ENCODE assay signal across 9 mouse cellular contexts in the genomic region with DNA sequence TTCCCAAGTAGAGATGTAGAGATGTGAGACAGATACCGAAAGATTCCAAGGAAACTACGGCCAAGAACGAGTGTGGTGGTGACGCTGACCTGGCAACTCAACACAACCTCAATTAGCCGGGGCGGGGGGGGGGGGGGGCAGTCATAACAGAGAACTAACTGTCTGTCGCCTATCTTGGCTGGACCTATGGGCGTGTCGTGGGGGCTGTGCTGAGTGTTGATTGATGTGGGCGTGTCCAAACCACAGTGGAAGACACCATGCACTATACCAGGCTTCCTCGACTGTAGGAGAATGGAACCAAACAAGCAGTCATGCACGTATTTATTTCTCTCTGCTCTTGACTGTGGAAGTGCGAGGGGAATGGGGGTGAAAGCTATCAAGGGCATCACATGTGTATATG. TPM values are rescaled to one million over a fixed set of nuclear protein-coding genes. Genes with fewer than 3 reads are reported as not detected.
DNase-seq lines count a peak whose midpoint lies in the region; ATAC-seq and TF ChIP-seq lines count a peak whose summit lies in the region.
"Had no signal": no experiment of that assay in that cellular context is flagged by ENCODE, and none has a peak within 500 bp of the region (broad histone marks: within the 10 kb centered on the region; RNA-seq: fewer than 3 reads in every experiment).

No protein-coding gene starts in this region.

- no peaks in the 10 kb centered on the region for H3K4me1 ChIP-seq in heart, postnatal 0 days (ENCODE audit: control insufficient read depth, insufficient read depth)
- H3K4me1 ChIP-seq in stomach, embryonic 15.5 days, result 0 out of 2 replicates have a peak, but pooled peaks cover 4% of the 10 kb centered on the region

- no peak for TF ChIP-seq CTCF in gastrocnemius, adult 2 months (IDR thresholded peaks at IDR 0.05)
- no peak for TF ChIP-seq CTCF in heart, postnatal 0 days (IDR thresholded peaks at IDR 0.05; ENCODE audit: low read depth)

- TF ChIP-seq EP300 in heart, postnatal 0 days (IDR thresholded peaks at IDR 0.05; ENCODE audit: low read depth), result no peak

- no peaks in the 10 kb centered on the region for H3K36me3 ChIP-seq in heart, postnatal 0 days (replicated peaks; ENCODE audit: control insufficient read depth, insufficient read depth, low read length)
- H3K36me3 ChIP-seq in stomach, embryonic 15.5 days, result no peaks in the 10 kb centered on the region

- WGBS in heart, postnatal 0 days, result 28% methylated on average over 13 of the region's 13 CpGs
- 46% methylated on average over 13 of the region's 13 CpGs for WGBS in stomach, embryonic 15.5 days

- DNase-seq in gastrocnemius, adult 2 months, result peak; percentile 28
- DNase-seq in gastrocnemius, postnatal 36 days, result no peak
- DNase-seq in ovary, postnatal 36 days (ENCODE audit: low spot score), result peak; percentile 29
- no peak for DNase-seq in ovary, postnatal 10 days (ENCODE audit: low spot score)
- peak; percentile 36 for DNase-seq in heart, postnatal 0 days (ENCODE audit: low spot score)
- no peak for DNase-seq in retina, embryonic 14.5 days (ENCODE audit: low spot score)
- no peak for DNase-seq in layer of hippocampus, adult 18-20 months (ENCODE audit: low spot score in 2 of 2)
- DNase-seq: cerebellum, postnatal 25 days had no signal

- intact Hi-C loops in gastrocnemius, adult 2 months (cut with DNase I), result no loop called here
- intact Hi-C loops in gastrocnemius, postnatal 36 days (cut with DNase I), result no loop called here

- peak overlapping the region; percentile 49 for H3K4me3 ChIP-seq in gastrocnemius, adult 2 months
- 0 out of 2 replicates have a peak overlapping the region, but pooled peaks have one; percentile 17 for H3K4me3 ChIP-seq in heart, postnatal 0 days (ENCODE audit: low read depth, low read length)
- no peak overlapping the region for H3K4me3 ChIP-seq in stomach, embryonic 15.5 days (replicated peaks)

- H3K9me3 ChIP-seq in heart, postnatal 0 days (replicated peaks; ENCODE audit: control insufficient read depth, low read length), result no peaks in the 10 kb centered on the region
- H3K9me3 ChIP-seq in stomach, embryonic 15.5 days, result no peaks in the 10 kb centered on the region

- H3K9ac ChIP-seq in heart, postnatal 0 days (replicated peaks; ENCODE audit: low read depth, low read length), result no peak overlapping the region
- H3K9ac ChIP-seq in stomach, embryonic 15.5 days, result no peak overlapping the region

- peak overlapping the region; percentile 43 for H3K4me2 ChIP-seq in heart, postnatal 0 days (ENCODE audit: low read depth, low read length)
- peak overlapping the region; percentile 17; the same call in 1 of the 2 replicates for H3K4me2 ChIP-seq in stomach, embryonic 15.5 days

- ATAC-seq in heart, postnatal 0 days (ENCODE audit: insufficient read depth, low read depth), result peak; percentile 60
- ATAC-seq in stomach, embryonic 15.5 days (ENCODE audit: insufficient read depth, low FRiP score, low read depth), result peak; percentile 53; the same call in 1 of the 2 replicates

- no peaks in the 10 kb centered on the region for H3K27me3 ChIP-seq in heart, postnatal 0 days (ENCODE audit: control insufficient read depth, insufficient read depth, low read length)
- H3K27me3 ChIP-seq in stomach, embryonic 15.5 days (replicated peaks), result no peaks in the 10 kb centered on the region

- no peak overlapping the region for H3K27ac ChIP-seq in gastrocnemius, adult 2 months
- H3K27ac ChIP-seq in heart, postnatal 0 days (ENCODE audit: low read depth), result no peak overlapping the region
- no peak overlapping the region for H3K27ac ChIP-seq in stomach, embryonic 15.5 days

RNA-seq across cellular contexts. Expression of a gene that starts 19.1 kb away (rescaled TPM):
- under 1 TPM in 1 of 2 experiments, not detected in 1; 0.18 TPM for total RNA-seq in gastrocnemius, adult 2 months (2021)
- total RNA-seq in gastrocnemius, postnatal 36 days (2021), result not detected
- 133 and 231 TPM in 2 replicates for total RNA-seq in heart, postnatal 0 days (2014; rRNA removed; ENCODE audit: low replicate concordance)
- polyA plus RNA-seq in heart, postnatal 0 days (2015; fragmentation: Nextera tagmentation; extraction: Ambion mirVana), result 65.9 and 125 TPM in 2 replicates
- polyA plus RNA-seq in stomach, embryonic 15.5 days (2015; fragmentation: Nextera tagmentation; extraction: Ambion mirVana), result 5.4 and 6.0 TPM in 2 replicates
- total RNA-seq in layer of hippocampus, adult 18-20 months (2021), result 10 to 100 TPM; 33.5 to 37.9 TPM

Comparison
In these comparisons a context has a peak if more than half of its experiments do, and no peak if none do; other contexts are left out.
1. DNase-seq: peak in gastrocnemius, adult 2 months (single experiment), ovary, postnatal 36 days (single experiment) and heart, postnatal 0 days (single experiment); none in gastrocnemius, postnatal 36 days (0 of 2), ovary, postnatal 10 days (single experiment), retina, embryonic 14.5 days (single experiment) and layer of hippocampus, adult 18-20 months (0 of 2).
2. RNA of a gene that starts 19.1 kb away (total RNA-seq): 133 to 231 TPM in heart, postnatal 0 days and 33.5 to 37.9 TPM in layer of hippocampus, adult 18-20 months; 0.18 TPM in gastrocnemius, adult 2 months and not detected in gastrocnemius, postnatal 36 days; every median in the first group is over 10 times any median in the second.